Mouse (Mus musculus) left cerebral cortex, adult 9 months (tissue): Measurements from ENCODE around the gene Ppif.

Source experiments
- DNase-seq, 2 experiments: peaks; one replicate each; pipeline ENCODE4 v3.0.0; 2022; ENCODE audit warnings: low spot score in 2 of 2

The Ppif gene

GRCm38 (mm10) chr14:25693888-25694568 is at the start of gene Ppif:
Gene Ppif (plus strand): TSS chr14:25694154.
- DNase-seq: peak; percentile 89 to 96

GRCm38 (mm10) chr14:25645717-25646116 is 48.2 kb upstream of the Ppif start:
- DNase-seq: no peak

- peak in 1 of 2 experiments; percentile 79 for DNase-seq
Measured at GRCm38 (mm10) chr14:25646161-25646621, 47.8 kb upstream of the Ppif start.

DNA sequence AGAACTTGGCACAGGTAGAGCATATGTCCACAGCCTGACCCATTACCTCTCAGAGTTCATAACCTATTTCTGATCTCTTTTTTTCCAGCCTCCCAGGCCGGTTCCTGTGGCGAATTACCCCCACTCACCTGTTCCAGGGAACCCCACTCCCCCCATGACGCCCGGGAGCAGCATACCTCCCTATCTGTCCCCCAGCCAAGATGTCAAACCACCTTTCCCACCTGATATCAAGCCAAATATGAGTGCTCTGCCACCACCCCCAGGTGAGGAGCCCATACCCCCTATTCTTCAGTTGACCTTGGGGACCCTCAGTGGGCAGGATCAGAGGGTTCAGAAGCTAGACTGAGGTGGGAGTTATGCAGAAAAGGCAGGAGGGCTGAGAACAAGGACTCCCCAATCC is 42.8 kb upstream of the Ppif start:
- no peak for DNase-seq

DNA sequence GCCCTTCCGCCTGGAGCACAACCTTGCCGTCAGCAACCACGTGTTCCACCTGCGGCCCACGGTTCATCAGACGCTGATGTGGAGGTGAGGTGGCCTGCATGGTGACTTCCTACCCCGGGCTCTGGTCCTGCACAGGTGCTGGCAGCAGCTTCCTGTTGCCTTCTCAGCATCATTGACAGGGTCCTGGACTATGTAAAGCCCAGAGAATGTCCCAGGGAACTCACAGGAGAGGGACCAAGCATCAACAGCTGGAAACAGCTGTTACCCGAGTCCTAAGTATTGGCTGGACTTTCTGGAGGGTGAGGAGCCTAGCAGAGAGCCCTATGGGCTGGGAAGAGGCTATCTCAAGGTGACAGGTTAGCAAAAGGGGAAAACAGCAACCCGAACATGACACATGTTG is 42.0 kb upstream of the Ppif start:
- no peak for DNase-seq

DNA sequence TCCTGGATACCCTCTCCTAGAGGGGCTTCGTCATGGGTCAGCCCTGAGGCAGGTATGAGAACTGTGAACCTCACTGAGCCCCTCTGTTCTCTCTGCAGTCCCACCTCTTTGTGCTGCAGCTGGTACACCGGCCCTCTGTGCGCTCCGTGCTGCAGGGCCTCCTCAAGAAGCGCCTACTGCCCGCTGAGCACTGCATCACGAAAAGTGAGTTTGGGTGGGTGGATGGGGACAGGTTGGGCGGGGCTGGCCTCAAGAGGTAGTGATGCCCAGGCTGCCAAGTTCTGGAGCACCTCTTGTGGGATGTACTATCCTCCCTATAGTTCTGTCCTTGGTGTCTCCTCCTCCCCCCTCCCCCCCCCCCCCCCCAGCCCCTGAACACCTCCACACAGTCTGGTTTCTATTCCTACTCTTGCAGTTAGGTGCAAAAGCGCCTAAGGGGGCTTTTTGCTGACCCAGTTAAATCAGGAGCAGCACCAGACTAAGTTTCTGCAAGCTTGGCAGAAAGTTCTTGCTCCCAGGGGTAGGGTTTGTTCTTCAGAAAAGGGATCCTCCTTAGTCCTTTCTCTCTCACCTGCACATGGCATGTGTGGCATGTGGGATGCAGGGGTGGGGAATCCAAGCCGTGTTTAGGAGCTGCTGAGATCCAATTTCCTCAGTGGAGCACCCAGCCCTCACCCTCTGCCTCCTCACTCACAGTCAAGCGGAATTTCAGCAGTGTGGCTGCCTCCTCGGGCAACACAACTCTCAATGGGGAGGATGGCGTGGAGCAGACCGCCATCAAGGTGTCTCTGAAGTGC is 39.4 kb upstream of the Ppif start:
- peak; percentile 52 to 73 for DNase-seq

- no peak for DNase-seq
Measured at GRCm38 (mm10) chr14:25660661-25661060, 33.3 kb upstream of the Ppif start.

DNA sequence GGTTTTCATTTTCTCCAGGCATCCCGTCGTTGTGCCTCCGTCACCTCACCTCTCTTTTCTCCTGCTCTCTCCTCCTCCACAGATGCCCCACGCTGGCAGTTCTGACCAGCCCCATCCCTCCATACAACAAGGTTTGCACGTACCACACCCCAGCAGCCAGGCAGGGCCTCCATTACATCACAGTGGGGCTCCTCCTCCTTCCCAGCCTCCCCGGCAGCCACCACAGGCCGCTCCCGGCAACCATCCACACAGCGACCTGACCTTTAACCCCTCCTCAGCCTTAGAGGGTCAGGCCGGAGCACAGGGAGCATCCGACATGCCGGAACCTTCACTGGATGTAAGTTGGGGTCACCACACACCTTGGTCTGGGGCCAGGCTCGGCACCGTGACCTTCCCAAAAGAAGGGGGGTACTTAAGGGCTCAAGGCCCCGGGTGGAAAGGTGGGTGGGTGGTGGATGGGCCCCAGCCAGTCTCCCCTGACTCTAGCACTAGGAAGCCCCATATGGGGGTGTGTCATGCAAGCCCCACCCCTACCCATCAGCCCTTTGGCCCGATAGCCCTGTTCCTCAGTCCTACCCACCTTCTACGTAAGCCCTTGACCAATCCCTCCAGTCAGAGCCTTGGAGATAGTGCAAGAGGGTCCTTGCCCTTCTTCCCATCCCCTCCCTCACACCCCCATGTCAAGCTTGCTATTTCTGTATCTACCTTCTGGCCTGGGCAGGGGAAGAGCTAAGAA is 32.6 kb upstream of the Ppif start:
- DNase-seq: no peak

- DNase-seq: no peak
Measured at GRCm38 (mm10) chr14:25663649-25664309, 30.2 kb upstream of the Ppif start.

GRCm38 (mm10) chr14:25664310-25664695 is 29.7 kb upstream of the Ppif start:
- DNase-seq: no peak

- DNase-seq: no peak
Measured at GRCm38 (mm10) chr14:25665314-25665970, 28.5 kb upstream of the Ppif start.

DNA sequence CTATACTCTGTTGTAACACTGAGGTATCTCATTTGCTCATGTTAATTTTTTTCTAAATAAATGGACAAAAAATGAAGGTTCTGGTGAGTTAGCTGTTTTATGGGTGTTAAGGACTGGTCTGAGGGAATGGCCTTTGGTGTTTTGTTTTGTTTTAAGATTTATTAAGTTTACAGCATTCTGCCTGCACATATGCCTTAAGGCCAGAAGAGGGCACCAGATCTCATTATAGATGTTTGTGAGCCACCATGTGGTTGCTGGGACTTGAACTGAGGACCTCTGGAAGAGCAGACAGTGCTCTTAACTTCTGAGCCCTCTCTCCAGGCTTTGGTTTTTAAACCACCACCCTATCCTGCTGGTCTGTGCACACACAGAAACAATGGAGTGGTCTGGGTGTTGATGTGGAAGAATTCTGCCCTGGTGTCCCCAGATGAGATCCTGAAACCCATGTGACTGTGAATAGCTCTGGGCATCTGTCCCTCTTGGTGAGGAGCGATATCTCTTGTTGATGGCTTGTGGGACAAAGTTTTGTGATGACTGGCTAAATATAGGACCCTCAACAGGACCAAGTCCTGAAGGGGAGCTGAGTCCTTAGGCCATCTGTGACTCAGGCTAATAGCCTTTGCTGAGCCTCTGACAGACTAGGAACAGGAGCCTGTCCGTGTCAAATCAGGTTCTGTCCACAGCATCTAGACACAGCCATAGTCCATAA is 27.1 kb upstream of the Ppif start:
- DNase-seq: no peak

DNA sequence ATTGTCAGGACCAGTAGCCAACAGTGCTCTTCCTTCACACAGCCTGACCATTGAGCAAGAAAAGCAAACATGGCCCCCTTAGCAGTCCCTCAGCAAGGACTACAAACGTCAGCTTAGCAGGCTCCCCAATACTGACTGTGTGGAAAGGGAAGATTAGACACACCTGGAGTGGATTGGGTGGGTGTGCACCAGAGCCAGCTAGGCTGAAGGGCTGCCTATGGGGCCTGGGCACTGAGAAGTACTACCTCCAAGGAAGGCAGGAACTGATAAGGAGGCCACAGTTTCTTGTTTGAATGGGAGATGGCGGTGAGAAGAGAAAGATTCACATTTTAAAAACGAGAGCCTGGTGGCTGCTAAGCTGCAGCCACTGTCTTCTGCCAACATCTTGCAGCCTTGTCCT is 26.4 kb upstream of the Ppif start:
- DNase-seq: no peak

GRCm38 (mm10) chr14:25679625-25680024 is 14.3 kb upstream of the Ppif start:
- DNase-seq: no peak

GRCm38 (mm10) chr14:25682020-25682419 is 11.9 kb upstream of the Ppif start:
- no peak for DNase-seq

GRCm38 (mm10) chr14:25686216-25686945 is 7.6 kb upstream of the Ppif start:
- no peak for DNase-seq

- no peak for DNase-seq
Measured at GRCm38 (mm10) chr14:25686983-25687901, 6.7 kb upstream of the Ppif start.

DNA sequence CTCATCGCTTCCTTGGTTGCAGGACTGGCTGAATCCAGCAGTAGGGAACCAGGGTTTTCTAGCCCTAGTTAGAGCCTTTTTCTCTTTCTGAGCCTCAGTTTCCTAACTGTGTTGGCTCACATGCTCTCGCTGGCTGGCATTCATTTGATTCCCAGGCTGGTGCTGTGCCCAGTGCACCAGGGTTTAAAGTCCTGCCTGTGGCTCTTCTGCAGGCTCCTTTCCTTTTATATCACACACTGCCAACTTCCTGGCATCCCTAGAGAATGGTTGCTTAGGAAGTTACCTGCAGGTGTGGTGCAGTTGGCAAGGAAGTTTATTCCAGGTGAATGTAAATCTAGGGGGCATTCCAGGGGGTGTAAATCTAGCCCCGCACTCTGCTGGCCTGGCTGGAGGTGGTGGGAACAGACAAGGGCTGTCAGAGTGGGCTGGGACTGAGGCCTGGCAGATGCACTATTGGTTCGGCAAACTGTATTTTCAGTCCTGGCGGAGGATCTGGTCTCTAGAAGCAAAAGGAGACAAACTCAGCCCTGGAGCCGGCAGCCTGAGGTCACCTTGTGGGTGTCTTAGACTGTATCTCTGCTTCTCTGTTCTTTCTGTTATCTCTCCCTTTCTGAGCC is 575 bp upstream of the Ppif start:
- DNase-seq: peak in 1 of 2 experiments; percentile 26

GRCm38 (mm10) chr14:25694569-25694897 is 579 bp downstream of the Ppif start:
- DNase-seq: no peak
